Mouse (Mus musculus) Patski (cell line): ENCODE measurements around the gene Psme2. TPM values are rescaled to one million over a fixed set of nuclear protein-coding genes. Genes with fewer than 3 reads are reported as not detected.

Experiments used
- ATAC-seq: fragments of 100-300 bp; one replicate; pipeline ENCODE4 v1.8.0; 2021
- CTCF ChIA-PET: fragments of 350-600 bp; sonication (Branson Sonifier 250); formaldehyde crosslinking; loops from one replicate; lab custom pipeline; 2022; ENCODE audit warnings: inconsistent platforms; lab: Charles Lee
- POLR2A ChIA-PET: fragments of 350-600 bp; sonication (Branson Sonifier 250); formaldehyde crosslinking; loops from one replicate; lab custom pipeline; 2022; ENCODE audit warnings: antibody characterized with exemption, inconsistent platforms; lab: Charles Lee
- DNase-seq: peaks from one replicate; pipeline ENCODE4 v3.0.0-alpha.2; 2011; ENCODE audit warnings: low read depth, low spot score
- H3K27me3 ChIP-seq: fragments of 371-371 bp; one replicate; pipeline ENCODE4 v1.5.1; 2021
- CTCF ChIP-seq: fragments of 100-300 bp; IDR thresholded peaks from one replicate; pipeline ENCODE4 v1.5.1; 2021
- in situ Hi-C: fragments of 300-500 bp; cut with MboI; formaldehyde crosslinking; loops from 3 replicates; pipeline ENCODE4 v1.11.1; 2018; ENCODE audit warnings: low pct_unique_long_range_greater_than_20kb, mixed read lengths
- polyA plus RNA-seq: library from polyadenylated mRNA; unstranded; gene quantifications from one replicate; pipeline ENCODE4 v1.2.3, GENCODE M21; 2021

Psme2 gene
- polyA plus RNA-seq, 1 experiment from 2014 or later: 177 TPM

- DNase-seq (no peak), ATAC-seq (no peak)
- POLR2A ChIA-PET: interaction anchor here (4.5 kb wide), 1 partner anchor 15 kb away, joined by 19 read pairs; the partner anchor contains the start of genes A730061H03Rik and Dcaf11
- CTCF ChIA-PET: interaction anchor here (1.2 kb wide), 1 partner anchor 79 kb away, joined by 3 read pairs; no protein-coding TSS in a partner anchor
- no peaks in the 10 kb centered on the region for H3K27me3 ChIP-seq
- no peak for TF ChIP-seq CTCF
- in situ Hi-C loops: loop anchor here (25.0 kb wide), 1 partner anchor 689 kb away; the partner anchor contains the start of genes Bcl2l2, Gm20521, Pabpn1 and Ppp1r3e
These were observed 14.5 kb downstream of the Psme2 start for GRCm38 (mm10) chr14:55576376-55576775.

- TF ChIP-seq CTCF: no peak
- ChIA-PET CTCF (interaction anchor here (1.2 kb wide), 1 partner anchor 78 kb away, joined by 3 read pairs; no protein-coding TSS in a partner anchor), POLR2A (interaction anchor here (4.5 kb wide), 1 partner anchor 15 kb away, joined by 19 read pairs; the partner anchor contains the start of genes A730061H03Rik and Dcaf11)
- in situ Hi-C loops: loop anchor here (25.0 kb wide), 1 partner anchor 688 kb away; the partner anchor contains the start of genes Bcl2l2, Gm20521, Pabpn1 and Ppp1r3e
- ATAC-seq: no peak
- DNase-seq: no peak
- no peaks in the 10 kb centered on the region for H3K27me3 ChIP-seq
These were observed 15.2 kb downstream of the Psme2 start for GRCm38 (mm10) chr14:55575711-55576110.

GRCm38 (mm10) chr14:55575302-55575701, 15.6 kb downstream of the Psme2 start, which contains the start of gene Fitm1:
Fitm1 (plus strand) TSS chr14:55575617.
- no peak for ATAC-seq
- CTCF ChIA-PET: interaction anchor here (1.1 to 1.2 kb wide), 2 partner anchors 13 to 78 kb away, joined by 3 to 5 read pairs; no protein-coding TSS in a partner anchor

GRCm38 (mm10) chr14:55571760-55572159, 19.2 kb downstream of the Psme2 start:
- no peak for TF ChIP-seq CTCF
- POLR2A ChIA-PET: interaction anchor here (0.8 to 1.5 kb wide), 2 partner anchors 10 to 18 kb away, joined by 3 read pairs; no protein-coding TSS in a partner anchor
- no peak for DNase-seq
- in situ Hi-C loops: no loop called here
- no peaks in the 10 kb centered on the region for H3K27me3 ChIP-seq
- no peak for ATAC-seq
- CTCF ChIA-PET: interaction anchor here (0.8 kb wide), 1 partner anchor 14 kb away, joined by 3 read pairs; no protein-coding TSS in a partner anchor

More at GRCm38 (mm10) chr14:55575302-55575701, 15.6 kb downstream of the Psme2 start, which contains the start of gene Fitm1:
- POLR2A ChIA-PET: no interaction called here
- in situ Hi-C loops: loop anchor here (25.0 kb wide), 1 partner anchor 688 kb away; the partner anchor contains the start of genes Bcl2l2, Gm20521, Pabpn1 and Ppp1r3e
- no peak for DNase-seq
- no peak for TF ChIP-seq CTCF
- no peaks in the 10 kb centered on the region for H3K27me3 ChIP-seq

GRCm38 (mm10) chr14:55570588-55570987, 20.3 kb downstream of the Psme2 start:
- no peak for DNase-seq
- no peak for TF ChIP-seq CTCF
- ChIA-PET CTCF (no interaction called here), POLR2A (no interaction called here)
- in situ Hi-C loops: no loop called here
- ATAC-seq: no peak
- H3K27me3 ChIP-seq: no peaks in the 10 kb centered on the region

- in situ Hi-C loops: no loop called here
- H3K27me3 ChIP-seq: no peaks in the 10 kb centered on the region
- ChIA-PET CTCF (no interaction called here), POLR2A (no interaction called here)
- no peak for DNase-seq
- ATAC-seq: no peak
- no peak for TF ChIP-seq CTCF
These were observed 23.4 kb downstream of the Psme2 start for GRCm38 (mm10) chr14:55567496-55567895.

- POLR2A ChIA-PET: no interaction called here
- TF ChIP-seq CTCF: no peak
- CTCF ChIA-PET: interaction anchor here (0.8 to 3.2 kb wide), 3 partner anchors 10 to 19 kb away, joined by 3 to 11 read pairs (median 3); partner anchors contain the start of genes Emc9 and Psme1
- ATAC-seq (no peak), DNase-seq (no peak)
- H3K27me3 ChIP-seq: no peaks in the 10 kb centered on the region
- in situ Hi-C loops: no loop called here
These were observed 25.2 kb downstream of the Psme2 start for GRCm38 (mm10) chr14:55565748-55566147.

GRCm38 (mm10) chr14:55563249-55563648, 27.7 kb downstream of the Psme2 start:
- no peak for DNase-seq
- no peak for ATAC-seq
- in situ Hi-C loops: no loop called here
- CTCF ChIA-PET: interaction anchor here (1.8 to 3.2 kb wide), 2 partner anchors 12 to 15 kb away, joined by 5 to 11 read pairs; partner anchors contain the start of gene Psme1
- no peak for TF ChIP-seq CTCF
- POLR2A ChIA-PET: interaction anchor here (1.8 kb wide), 1 partner anchor 46 kb away, joined by 3 read pairs; no protein-coding TSS in a partner anchor
- H3K27me3 ChIP-seq: no peaks in the 10 kb centered on the region

GRCm38 (mm10) chr14:55561860-55562259, 29.1 kb downstream of the Psme2 start:
- POLR2A ChIA-PET: interaction anchor here (0.9 to 2.8 kb wide), 4 partner anchors 10 to 33 kb away, joined by 3 to 19 read pairs (median 6); partner anchors contain the start of gene Psme1

GRCm38 (mm10) chr14:55560202-55561073, 30.5 kb downstream of the Psme2 start, which contains the start of gene A730061H03Rik:
A730061H03Rik (minus strand) TSS chr14:55560406.
- CTCF ChIA-PET: interaction anchor here (1.5 kb wide), 1 partner anchor 18 kb away, joined by 3 read pairs; no protein-coding TSS in a partner anchor
- in situ Hi-C loops: no loop called here
- peak; percentile 94 for DNase-seq
- no peak for TF ChIP-seq CTCF
- no peaks in the 10 kb centered on the region for H3K27me3 ChIP-seq
- POLR2A ChIA-PET: interaction anchor here (0.6 to 2.8 kb wide), 7 partner anchors 16 to 63 kb away, joined by 3 to 19 read pairs (median 4); partner anchors contain the start of genes Psme1, Psme2 and Rnf31
- ATAC-seq: peak; percentile 86

More at GRCm38 (mm10) chr14:55561860-55562259, 29.1 kb downstream of the Psme2 start:
- DNase-seq (no peak), ATAC-seq (no peak)
- TF ChIP-seq CTCF: no peak
- in situ Hi-C loops: no loop called here
- no peaks in the 10 kb centered on the region for H3K27me3 ChIP-seq
- CTCF ChIA-PET: interaction anchor here (1.8 kb wide), 1 partner anchor 13 kb away, joined by 5 read pairs; no protein-coding TSS in a partner anchor
